Mouse (Mus musculus): ENCODE results near the gene Wnt8b.
"Not testable (repeated sequence)": the region's sequence is repeated elsewhere in the genome, so short reads cannot be mapped to it uniquely, and the experiment has no call there.

DNA sequence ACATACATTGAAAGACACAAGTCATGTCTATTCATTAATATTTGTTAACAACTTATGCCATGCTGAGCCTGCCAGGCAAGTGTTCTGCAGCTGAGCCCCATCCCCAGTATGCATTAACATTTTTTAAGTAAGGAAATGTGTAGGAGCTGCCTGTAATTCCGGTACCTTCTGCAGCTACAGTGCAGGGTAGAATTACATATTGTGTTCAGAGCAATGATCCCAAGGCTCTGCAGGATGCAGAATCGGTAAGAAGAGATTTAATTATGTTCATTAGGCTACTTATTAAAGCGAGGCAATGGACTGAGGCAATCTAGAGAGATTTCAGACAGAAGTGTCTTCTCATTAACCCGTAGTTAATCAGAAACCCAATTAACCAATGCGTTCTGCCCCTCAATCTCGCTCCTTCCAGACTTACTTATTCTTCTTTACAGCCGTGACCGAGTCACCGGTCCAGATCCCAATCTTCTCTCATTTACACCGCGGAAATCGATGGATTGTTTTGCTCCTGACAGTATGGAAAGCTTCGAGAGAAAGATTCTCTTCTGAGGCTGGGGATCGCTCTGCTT lies 27.2 kb upstream of the Wnt8b start:
- TF ChIP-seq CTCF (IDR thresholded peaks at IDR 0.05; ENCODE audit: low read depth); EP300 (optimal IDR thresholded peaks at IDR 0.05): not testable (repeated sequence)
